Mouse (Mus musculus) MEL (cell line): Measurements from ENCODE around the gene Pom121. TPM values are rescaled to one million over a fixed set of nuclear protein-coding genes. Genes with fewer than 3 reads are reported as not detected.

Source experiments
- DNase-seq: peaks from one replicate; pipeline ENCODE4 v3.0.0; 2011; ENCODE audit warnings: low read depth, low spot score
- H3K27ac ChIP-seq: 2 replicates; pipeline ENCODE4 v1.5.1; 2012; ENCODE audit warnings: low read depth, mild to moderate bottlenecking, control low read depth, low read length, moderate library complexity; ENCODE audit not compliant: control insufficient read depth
- H3K27me3 ChIP-seq, 2 experiments: fragments of 150-350 bp in 1 of 2; sonication (generic) in 1 of 2; 2 replicates each; pipeline ENCODE4 v1.6.1; 2012; ENCODE audit warnings: low read length in 2 of 2, mild to moderate bottlenecking in 2 of 2, improper control_type of control experiment in 1 of 2, moderate library complexity in 1 of 2; ENCODE audit not compliant: insufficient read depth in 2 of 2, control insufficient read depth in 1 of 2
- H3K36me3 ChIP-seq, 2 experiments: 2 replicates each; pipeline ENCODE4 v1.6.1; 2012 to 2014; ENCODE audit warnings: low read length in 2 of 2, improper control_type of control experiment in 1 of 2, inconsistent platforms in 1 of 2, mild to moderate bottlenecking in 1 of 2; ENCODE audit not compliant: insufficient read depth in 2 of 2, control insufficient read depth in 1 of 2
- H3K4me1 ChIP-seq, 2 experiments: fragments of 150-350 bp in 1 of 2; sonication (generic) in 1 of 2; 2 replicates each; pipeline ENCODE4 v1.6.1; 2012; ENCODE audit warnings: low read length in 2 of 2, improper control_type of control experiment in 1 of 2, mild to moderate bottlenecking in 1 of 2; ENCODE audit not compliant: insufficient read depth in 2 of 2, control insufficient read depth in 1 of 2
- H3K4me3 ChIP-seq, 2 experiments: fragments of 150-350 bp in 1 of 2; sonication (generic) in 1 of 2; 2 replicates each; pipeline ENCODE4 v1.5.1; 2012; ENCODE audit warnings: low read depth in 2 of 2, low read length in 2 of 2, mild to moderate bottlenecking in 2 of 2, moderate library complexity in 2 of 2, control low read depth in 1 of 2, improper control_type of control experiment in 1 of 2; ENCODE audit not compliant: control insufficient read depth in 1 of 2, insufficient read depth in 1 of 2
- H3K79me2 ChIP-seq: 2 replicates; pipeline ENCODE4 v1.6.1; 2012; ENCODE audit warnings: mild to moderate bottlenecking, low read length, moderate library complexity; ENCODE audit not compliant: control insufficient read depth, poor library complexity, insufficient read depth
- H3K9ac ChIP-seq: 2 replicates; pipeline ENCODE4 v1.6.1; 2012; ENCODE audit warnings: low read depth, mild to moderate bottlenecking, control low read depth, low read length, moderate library complexity; ENCODE audit not compliant: control insufficient read depth, poor library complexity, severe bottlenecking
- H3K9me3 ChIP-seq: fragments of 150-350 bp; sonication (generic); replicated peaks from 2 replicates; pipeline ENCODE4 v1.6.1; 2012; ENCODE audit warnings: mild to moderate bottlenecking, low read length, improper control_type of control experiment, moderate library complexity; ENCODE audit not compliant: insufficient read depth
- E2F4 ChIP-seq: IDR thresholded peaks from 2 replicates; pipeline ENCODE4 v1.6.1; 2011; ENCODE audit warnings: low read depth, low read length, improper control_type of control experiment, borderline replicate concordance
- EP300 ChIP-seq, 2 experiments: IDR thresholded peaks; 2 replicates each; pipeline ENCODE4 v1.6.1; 2011; ENCODE audit warnings: improper control_type of control experiment in 2 of 2, low read length in 2 of 2, low read depth in 1 of 2, mild to moderate bottlenecking in 1 of 2
- GABPA ChIP-seq: IDR thresholded peaks from 2 replicates; pipeline ENCODE4 v1.6.1; 2012; ENCODE audit warnings: low read depth, mild to moderate bottlenecking, inconsistent platforms, low read length, improper control_type of control experiment, moderate library complexity
- GATA1 ChIP-seq: IDR thresholded peaks from 2 replicates; pipeline ENCODE4 v1.6.1; 2011; ENCODE audit warnings: low read depth, low read length, improper control_type of control experiment
- HCFC1 ChIP-seq: IDR thresholded peaks from 2 replicates; pipeline ENCODE4 v1.6.1; 2012; ENCODE audit warnings: low read depth, mild to moderate bottlenecking, inconsistent platforms, low read length, improper control_type of control experiment, moderate library complexity
- MAFK ChIP-seq: IDR thresholded peaks from 2 replicates; pipeline ENCODE4 v1.6.1; 2011; ENCODE audit warnings: low read depth, mild to moderate bottlenecking, low read length, improper control_type of control experiment, borderline replicate concordance
- MAZ ChIP-seq: IDR thresholded peaks from 2 replicates; pipeline ENCODE4 v1.6.1; 2012; ENCODE audit warnings: low read depth, mild to moderate bottlenecking, inconsistent platforms, low read length, improper control_type of control experiment
- MEF2A ChIP-seq: IDR thresholded peaks from 2 replicates; pipeline ENCODE4 v1.6.1; 2014; ENCODE audit warnings: low read depth, mild to moderate bottlenecking, inconsistent platforms, low read length, improper control_type of control experiment; ENCODE audit not compliant: poor library complexity, insufficient replicate concordance, severe bottlenecking; ENCODE audit errors: extremely low read depth
- MYB ChIP-seq: IDR thresholded peaks from 2 replicates; pipeline ENCODE4 v1.6.1; 2011; ENCODE audit warnings: mild to moderate bottlenecking, low read depth, low read length, improper control_type of control experiment
- POLR2AphosphoS2 ChIP-seq: IDR thresholded peaks from 2 replicates; pipeline ENCODE4 v1.6.1; 2011; ENCODE audit warnings: low read length, improper control_type of control experiment
- POLR2AphosphoS5 ChIP-seq: IDR thresholded peaks from 2 replicates; pipeline ENCODE4 v1.6.1; 2012; ENCODE audit warnings: low read depth, borderline replicate concordance, mild to moderate bottlenecking, inconsistent platforms, low read length, moderate library complexity, mixed read lengths
- RAD21 ChIP-seq: IDR thresholded peaks from 2 replicates; pipeline ENCODE4 v1.6.1; 2011; ENCODE audit warnings: mild to moderate bottlenecking, low read depth, low read length, improper control_type of control experiment
- SMC3 ChIP-seq: IDR thresholded peaks from 2 replicates; pipeline ENCODE4 v1.6.1; 2011; ENCODE audit warnings: low read depth, low read length, improper control_type of control experiment
- TAL1 ChIP-seq: IDR thresholded peaks from 2 replicates; pipeline ENCODE4 v1.6.1; 2012; ENCODE audit warnings: mild to moderate bottlenecking, inconsistent platforms, low read length, moderate library complexity, mixed read lengths
- TBP ChIP-seq: IDR thresholded peaks from 2 replicates; pipeline ENCODE4 v1.8.0; 2011; ENCODE audit warnings: low read depth, low read length, improper control_type of control experiment
- TCF12 ChIP-seq: IDR thresholded peaks from 2 replicates; pipeline ENCODE4 v1.6.1; 2014; ENCODE audit warnings: low read depth, mild to moderate bottlenecking, inconsistent platforms, low read length, improper control_type of control experiment, moderate library complexity
- UBTF ChIP-seq: IDR thresholded peaks from 2 replicates; pipeline ENCODE4 v1.6.1; 2012; ENCODE audit warnings: low read depth, mild to moderate bottlenecking, inconsistent platforms, low read length, improper control_type of control experiment, moderate library complexity, borderline replicate concordance; ENCODE audit not compliant: insufficient read depth
- USF1 ChIP-seq: IDR thresholded peaks from 2 replicates; pipeline ENCODE4 v1.6.1; 2014; ENCODE audit warnings: low read depth, mild to moderate bottlenecking, inconsistent platforms, low read length, improper control_type of control experiment, moderate library complexity
- ZC3H11A ChIP-seq: IDR thresholded peaks from 2 replicates; pipeline ENCODE4 v1.6.1; 2012; ENCODE audit warnings: low read depth, mild to moderate bottlenecking, inconsistent platforms, low read length, improper control_type of control experiment
- ZNF384 ChIP-seq: IDR thresholded peaks from 2 replicates; pipeline ENCODE4 v1.6.1; 2012; ENCODE audit warnings: low read depth, mild to moderate bottlenecking, inconsistent platforms, low read length, improper control_type of control experiment
- polyA plus RNA-seq, 2 experiments: library from polyadenylated mRNA; stranded (reverse) in 1 of 2; unstranded in 1 of 2; fragments of >175 nt in 1 of 2; fragments of >200 nt in 1 of 2; gene quantifications; 2 replicates each; pipeline versions ENCODE4 v1.2.1 to v1.2.4; 2012; ENCODE audit warnings: low replicate concordance in 2 of 2, low read depth in 1 of 2; ENCODE audit not compliant: insufficient read length in 2 of 2, insufficient read depth in 1 of 2, missing spikeins in 1 of 2
- total RNA-seq: library from RNA; depleted of rRNA; stranded (reverse); fragments of 300-350 nt; gene quantifications from 2 replicates; pipeline ENCODE4 v1.2.3, GENCODE M21; 2012

Gene Pom121
- total and polyA plus RNA-seq, 3 experiments: 10.2 to 81.1 (median 51.8) TPM

- no peak for DNase-seq
- no peak for TF ChIP-seq MAZ
- no peak for TF ChIP-seq MYB
- no peak for TF ChIP-seq RAD21
- TF ChIP-seq GABPA: no peak
- TF ChIP-seq EP300 (IDR thresholded peaks at IDR 0.05; ENCODE audit: low read depth in 1 of 2, low read length in 2 of 2): no peak
- TF ChIP-seq GATA1: no peak
- no peak for TF ChIP-seq POLR2AphosphoS2
- no peak for TF ChIP-seq TCF12
- TF ChIP-seq UBTF: no peak
- TF ChIP-seq USF1: no peak
- no peak for TF ChIP-seq TAL1
- no peak for TF ChIP-seq E2F4
- no peak for TF ChIP-seq SMC3
- TF ChIP-seq POLR2AphosphoS5: no peak
- no peak for TF ChIP-seq TBP
- no peak for TF ChIP-seq ZNF384
- no peak for TF ChIP-seq ZC3H11A
- H3K4me3 ChIP-seq: no peak overlapping the region
- H3K27me3 ChIP-seq: peaks cover 3 to 5% of the 10 kb centered on the region in 2 experiments; a peak in 3 of 4 replicates
- no peak overlapping the region for H3K27ac ChIP-seq
- H3K36me3 ChIP-seq: no peaks in the 10 kb centered on the region
- H3K4me1 ChIP-seq: no peaks in the 10 kb centered on the region; a peak in 1 of 4 replicates
- H3K9ac ChIP-seq: no peak overlapping the region
- H3K9me3 ChIP-seq: no peaks in the 10 kb centered on the region
- H3K79me2 ChIP-seq: no peaks in the 10 kb centered on the region
These were observed 15.9 kb upstream of the Pom121 start for GRCm38 (mm10) chr5:135410266-135410665.

- no peak overlapping the region for H3K9ac ChIP-seq
- H3K36me3 ChIP-seq: no peaks in the 10 kb centered on the region
- H3K27ac ChIP-seq: no peak overlapping the region
- no peak for TF ChIP-seq MEF2A
- no peak for TF ChIP-seq MAFK
- no peak for TF ChIP-seq HCFC1
- TF ChIP-seq, all 39 proteins: peak for 0
- no peaks in the 10 kb centered on the region for H3K9me3 ChIP-seq
- no peaks in the 10 kb centered on the region for H3K79me2 ChIP-seq
- peaks cover 3 to 5% of the 10 kb centered on the region in 2 experiments; a peak in 3 of 4 replicates for H3K27me3 ChIP-seq
- no peak for DNase-seq
- H3K4me3 ChIP-seq: no peak overlapping the region
- no peaks in the 10 kb centered on the region; a peak in 1 of 4 replicates for H3K4me1 ChIP-seq
These were observed 13.8 kb upstream of the Pom121 start for GRCm38 (mm10) chr5:135408114-135408513.
